Mouse (Mus musculus) thymus, adult 18-20 months (tissue): Measurements from ENCODE around the gene Rsc1a1.

ENCODE experiments used
- DNase-seq, 2 experiments: peaks; one replicate each; pipeline ENCODE4 v3.0.0; 2022; ENCODE audit warnings: mixed read lengths in 2 of 2

Rsc1a1 gene

GRCm38 (mm10) chr4:141688505-141688904 lies 3.1 kb upstream of the Rsc1a1 start:
- DNase-seq, result no peak

- no peak for DNase-seq
Observed at GRCm38 (mm10) chr4:141686525-141686924, 1.1 kb upstream of the Rsc1a1 start.

- no peak for DNase-seq
Observed at GRCm38 (mm10) chr4:141686093-141686492, 694 bp upstream of the Rsc1a1 start.

- no peak for DNase-seq
Observed at GRCm38 (mm10) chr4:141682706-141683230, 2.6 kb downstream of the Rsc1a1 start.

GRCm38 (mm10) chr4:141681767-141682166 lies 3.6 kb downstream of the Rsc1a1 start:
- no peak for DNase-seq

GRCm38 (mm10) chr4:141680892-141681291 lies 4.5 kb downstream of the Rsc1a1 start:
- no peak for DNase-seq

GRCm38 (mm10) chr4:141679016-141679415 lies 6.4 kb downstream of the Rsc1a1 start:
- DNase-seq, result no peak

- no peak for DNase-seq
Observed at GRCm38 (mm10) chr4:141676462-141676979, 8.9 kb downstream of the Rsc1a1 start.

- DNase-seq, result no peak
Observed at GRCm38 (mm10) chr4:141672325-141672724, 13.1 kb downstream of the Rsc1a1 start.

GRCm38 (mm10) chr4:141671389-141671788 lies 14.0 kb downstream of the Rsc1a1 start:
- no peak for DNase-seq

GRCm38 (mm10) chr4:141669898-141670712 lies 15.3 kb downstream of the Rsc1a1 start:
- DNase-seq, result no peak

GRCm38 (mm10) chr4:141664799-141665198 lies 20.6 kb downstream of the Rsc1a1 start, which contains the start of gene Plekhm2:
TSS of gene Plekhm2 (minus strand) at chr4:141664899.
- DNase-seq, result no peak

- peak; percentile 38 to 58 for DNase-seq
Observed at GRCm38 (mm10) chr4:141664011-141664745, 21.2 kb downstream of the Rsc1a1 start.

GRCm38 (mm10) chr4:141663122-141663931 lies 22.1 kb downstream of the Rsc1a1 start:
- DNase-seq, result peak in 1 of 2 experiments; percentile 21

- no peak for DNase-seq
Observed at GRCm38 (mm10) chr4:141660884-141661283, 24.5 kb downstream of the Rsc1a1 start.

- no peak for DNase-seq
Observed at GRCm38 (mm10) chr4:141659739-141660138, 25.7 kb downstream of the Rsc1a1 start.

GRCm38 (mm10) chr4:141658846-141659484 lies 26.4 kb downstream of the Rsc1a1 start:
- no peak for DNase-seq

GRCm38 (mm10) chr4:141656932-141657331 lies 28.5 kb downstream of the Rsc1a1 start:
- DNase-seq, result no peak

GRCm38 (mm10) chr4:141655908-141656608 lies 29.3 kb downstream of the Rsc1a1 start:
- DNase-seq, result no peak

GRCm38 (mm10) chr4:141654509-141654908 lies 30.9 kb downstream of the Rsc1a1 start:
- no peak for DNase-seq

GRCm38 (mm10) chr4:141653813-141654212 lies 31.6 kb downstream of the Rsc1a1 start:
- no peak for DNase-seq
